Mouse (Mus musculus) limb, embryonic 12.5 days (tissue): ENCODE data around the gene Ints5. TPM values are rescaled to one million over a fixed set of nuclear protein-coding genes. Genes with fewer than 3 reads are reported as not detected.

Source experiments
- ATAC-seq: fragments of 200-750 bp; cut with Nextera tagmentation; 2 replicates; pipeline ENCODE4 v1.8.0; 2017; ENCODE audit warnings: low read depth, moderate TSS enrichment; ENCODE audit not compliant: insufficient number of reproducible peaks, insufficient read depth, low FRiP score, low TSS enrichment
- H3K27ac ChIP-seq: fragments of 300-500 bp; sonication (generic); 2 replicates; pipeline ENCODE4 v1.5.1; 2016; ENCODE audit warnings: mild to moderate bottlenecking, moderate library complexity
- H3K27me3 ChIP-seq: fragments of 300-500 bp; sonication (generic); 2 replicates; pipeline ENCODE4 v1.6.1; 2016; ENCODE audit warnings: mild to moderate bottlenecking, moderate library complexity
- H3K36me3 ChIP-seq: fragments of 300-500 bp; sonication (generic); 2 replicates; pipeline ENCODE4 v1.6.1; 2016; ENCODE audit warnings: mild to moderate bottlenecking, moderate library complexity
- H3K4me1 ChIP-seq: fragments of 300-500 bp; sonication (generic); replicated peaks from 2 replicates; pipeline ENCODE4 v1.6.1; 2016
- H3K4me2 ChIP-seq: fragments of 300-500 bp; sonication (generic); 2 replicates; pipeline ENCODE4 v1.6.1; 2016; ENCODE audit warnings: mild to moderate bottlenecking, moderate library complexity
- H3K4me3 ChIP-seq: fragments of 300-500 bp; sonication (generic); replicated peaks from 2 replicates; pipeline ENCODE4 v1.5.1; 2016; ENCODE audit warnings: mild to moderate bottlenecking
- H3K9ac ChIP-seq: fragments of 300-500 bp; sonication (generic); replicated peaks from 2 replicates; pipeline ENCODE4 v1.6.1; 2016; ENCODE audit warnings: mild to moderate bottlenecking, moderate library complexity
- H3K9me3 ChIP-seq: fragments of 300-500 bp; sonication (generic); 2 replicates; pipeline ENCODE4 v1.6.1; 2016; ENCODE audit warnings: mild to moderate bottlenecking, moderate library complexity
- WGBS: fragments of 180-500 bp; shearing (Covaris S2); methylation state at CpG from one replicate; pipeline ENCODE4 v1.1.7; 2016; 5-methylcytosine and 5-hydroxymethylcytosine counted together
- polyA plus RNA-seq: library from polyadenylated mRNA; unstranded; fragments of >200 nt; fragmentation: Nextera tagmentation; extraction: Ambion mirVana; gene quantifications from 2 replicates; pipeline ENCODE4 v1.2.1, GENCODE M21; 2016

Gene Ints5
- polyA plus RNA-seq, 1 experiment from 2014 or later = 48.9 TPM

DNA sequence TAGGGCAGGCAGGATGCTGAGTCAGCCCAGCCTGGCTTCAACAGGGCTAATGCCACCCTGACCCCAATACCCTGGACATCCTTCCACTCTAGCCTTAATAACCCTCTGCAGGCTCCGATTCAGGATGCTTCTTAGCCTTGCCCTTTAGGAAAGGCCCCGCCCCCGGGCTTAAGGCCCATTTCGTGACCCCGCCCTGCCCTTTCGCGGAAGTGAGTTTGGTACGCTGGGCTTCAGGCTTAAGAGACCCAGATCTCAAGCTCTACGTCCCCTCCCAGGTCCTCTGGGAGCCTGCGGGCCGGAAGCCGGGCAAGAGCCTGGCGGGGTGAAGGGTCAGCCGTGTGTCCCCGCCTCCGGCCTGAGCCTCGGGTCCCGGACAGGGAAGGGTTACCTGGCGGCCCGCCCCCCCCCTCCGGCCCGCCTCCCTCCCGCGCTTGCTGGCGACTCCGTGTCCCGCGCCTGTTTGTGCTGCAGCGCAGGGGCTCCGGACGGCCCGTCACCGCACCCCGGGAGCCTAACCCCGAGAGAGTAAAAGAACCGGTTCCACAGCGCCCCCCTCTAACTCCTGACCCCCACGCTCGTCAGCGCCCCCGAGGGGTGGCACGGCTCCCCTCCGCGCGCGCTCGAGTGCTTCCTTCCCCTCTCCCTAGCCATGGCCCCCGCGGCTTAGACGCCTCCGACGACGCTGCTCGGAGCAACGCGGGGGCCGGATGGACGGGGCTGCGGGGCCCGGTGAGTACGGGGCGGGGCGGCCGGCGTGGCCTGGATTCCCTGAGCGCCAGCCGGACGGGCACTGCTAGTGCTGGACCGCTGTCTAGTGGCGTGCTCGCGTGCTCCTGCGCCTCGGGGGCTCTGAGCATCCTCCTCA, 36.7 kb downstream of the Ints5 start, which contains the start of the genes Rom1 and Eml3:
TSS of gene Rom1 (minus strand) at position 133 of the 865 bp plus-strand sequence.
TSS of gene Eml3 (plus strand) at position 329 of the 865 bp plus-strand sequence.
- ATAC-seq = peak; percentile 67
- H3K36me3 ChIP-seq = peaks cover 52% of the 10 kb centered on the region
- peaks cover 17% of the 10 kb centered on the region for H3K4me1 ChIP-seq
- WGBS = 1% methylated on average over 58 of the region's 74 CpGs
- H3K27ac ChIP-seq = peak within 1 kb of the TSS; percentile 83
- H3K9me3 ChIP-seq = no peaks in the 10 kb centered on the region
- no peaks in the 10 kb centered on the region for H3K27me3 ChIP-seq
- H3K4me3 ChIP-seq = peak within 1 kb of the TSS; percentile 80
- H3K9ac ChIP-seq = peak within 1 kb of the TSS; percentile 87
- H3K4me2 ChIP-seq = peak within 1 kb of the TSS; percentile 73

DNA sequence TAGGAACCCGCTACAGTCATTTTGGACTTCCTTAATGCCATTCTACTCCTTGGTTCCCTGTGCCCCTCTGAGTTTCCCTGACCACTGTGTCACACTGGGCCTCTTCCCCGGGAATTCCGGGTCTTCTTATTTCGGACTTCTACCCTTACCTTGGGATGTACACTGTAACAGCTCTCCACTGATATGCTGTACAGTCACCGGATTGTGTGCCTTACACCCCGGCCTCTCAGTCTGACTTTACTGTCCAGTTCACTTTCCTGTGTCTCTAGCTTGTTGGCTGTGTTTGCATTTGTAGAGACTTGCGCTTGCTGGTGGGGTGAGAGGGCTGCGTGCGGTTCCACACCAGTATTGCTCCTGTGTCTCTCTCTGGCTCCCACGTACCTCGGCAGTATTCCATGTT, 37.3 kb downstream of the Ints5 start:
- H3K27ac ChIP-seq = peak overlapping the region; percentile 83
- no peak; the same call in 1 of the 2 replicates for ATAC-seq
- 8% methylated on average over 11 of the region's 11 CpGs for WGBS

DNA sequence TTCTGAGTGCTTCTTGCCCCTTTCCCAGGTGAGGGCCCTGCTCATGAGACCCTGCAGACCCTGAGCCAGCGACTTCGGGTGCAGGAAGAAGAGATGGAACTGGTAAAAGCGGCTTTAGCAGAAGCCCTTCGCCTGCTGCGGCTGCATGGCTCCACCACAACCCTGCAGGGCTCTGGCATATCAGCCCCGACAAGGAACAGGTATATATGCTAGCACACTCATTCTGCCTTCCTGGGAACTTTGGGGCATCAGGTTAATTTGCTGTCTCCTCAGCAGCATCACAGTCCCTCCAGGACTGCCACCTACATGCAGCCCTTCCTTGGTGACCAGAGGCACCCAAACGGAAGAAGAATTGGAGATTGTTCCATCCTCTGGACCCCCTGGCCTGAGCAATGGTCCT, 38.0 kb downstream of the Ints5 start:
- ATAC-seq = no peak
- Histone ChIP-seq H3K36me3 (peaks cover 58% of the 10 kb centered on the region), H3K9ac (peak overlapping the region; percentile 87), H3K27me3 (no peaks in the 10 kb centered on the region), H3K9me3 (no peaks in the 10 kb centered on the region), H3K27ac (no peak overlapping the region), H3K4me3 (peak overlapping the region; percentile 80), H3K4me2 (peak overlapping the region; percentile 73), H3K4me1 (peaks cover 17% of the 10 kb centered on the region)
- 78% methylated on average over 7 of the region's 7 CpGs for WGBS

More for the DNA sequence above, 37.3 kb downstream of the Ints5 start:
- H3K36me3 ChIP-seq = peaks cover 58% of the 10 kb centered on the region
- no peaks in the 10 kb centered on the region for H3K9me3 ChIP-seq
- H3K4me2 ChIP-seq = peak overlapping the region; percentile 73
- H3K9ac ChIP-seq = peak overlapping the region; percentile 87
- H3K4me1 ChIP-seq = peaks cover 17% of the 10 kb centered on the region
- peak overlapping the region; percentile 80 for H3K4me3 ChIP-seq
- no peaks in the 10 kb centered on the region for H3K27me3 ChIP-seq

DNA sequence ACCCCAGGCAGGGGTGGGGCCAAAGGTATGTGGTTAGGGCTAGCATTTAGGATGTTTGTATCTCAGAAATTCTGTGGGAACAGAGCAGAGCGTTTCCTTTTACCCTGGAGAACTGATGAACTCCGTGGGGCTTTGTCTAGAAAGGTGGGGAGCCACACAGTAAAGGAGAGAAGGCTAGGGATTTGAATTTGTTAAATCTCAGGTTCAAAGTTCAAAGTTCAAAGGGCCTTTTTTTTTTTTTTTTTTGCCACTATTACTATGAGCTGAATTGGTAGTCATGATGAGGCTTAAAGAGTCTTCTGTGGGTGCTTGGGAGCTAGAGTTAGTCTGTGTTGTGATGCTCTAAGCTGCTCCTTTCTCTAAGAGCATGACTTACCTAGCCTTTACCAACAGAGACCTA, 43.9 kb downstream of the Ints5 start:
- Histone ChIP-seq H3K9me3 (no peaks in the 10 kb centered on the region), H3K4me1 (peaks cover 10% of the 10 kb centered on the region), H3K27me3 (no peaks in the 10 kb centered on the region), H3K9ac (no peak overlapping the region), H3K36me3 (peaks cover 77% of the 10 kb centered on the region), H3K4me3 (no peak overlapping the region), H3K4me2 (no peak overlapping the region), H3K27ac (no peak overlapping the region)
- WGBS = 80% methylated on average over 2 of the region's 2 CpGs
- no peak for ATAC-seq

DNA sequence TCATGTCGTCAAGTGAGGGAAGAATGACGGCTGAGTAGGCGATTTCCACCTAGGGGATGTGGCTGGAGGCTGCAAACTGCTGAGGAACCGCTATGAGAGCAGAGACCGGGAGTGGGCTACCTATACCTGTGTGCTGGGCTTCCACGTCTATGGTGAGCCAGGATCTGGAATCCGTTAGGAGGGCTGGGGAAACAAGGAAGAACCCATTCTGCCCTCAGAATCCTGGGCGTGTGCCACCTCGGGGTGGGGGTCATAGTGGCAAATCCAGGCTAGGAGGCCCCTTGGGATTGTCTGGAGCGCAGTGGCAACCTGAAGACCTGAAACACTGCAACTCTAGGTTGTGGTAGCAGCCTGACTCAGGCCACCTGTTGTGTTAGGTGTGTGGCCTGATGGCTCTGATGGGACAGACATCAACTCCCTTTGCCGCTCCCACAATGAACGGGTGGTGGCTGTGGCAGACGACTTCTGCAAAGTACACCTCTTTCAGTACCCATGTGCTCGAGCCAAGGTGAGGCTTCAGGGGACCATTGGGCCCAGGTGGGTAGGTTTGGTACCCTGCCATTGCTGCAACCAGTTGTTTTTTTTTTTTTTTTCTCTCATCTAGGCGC, 47.8 kb downstream of the Ints5 start:
- H3K27ac ChIP-seq = peak overlapping the region; percentile 99

DNA sequence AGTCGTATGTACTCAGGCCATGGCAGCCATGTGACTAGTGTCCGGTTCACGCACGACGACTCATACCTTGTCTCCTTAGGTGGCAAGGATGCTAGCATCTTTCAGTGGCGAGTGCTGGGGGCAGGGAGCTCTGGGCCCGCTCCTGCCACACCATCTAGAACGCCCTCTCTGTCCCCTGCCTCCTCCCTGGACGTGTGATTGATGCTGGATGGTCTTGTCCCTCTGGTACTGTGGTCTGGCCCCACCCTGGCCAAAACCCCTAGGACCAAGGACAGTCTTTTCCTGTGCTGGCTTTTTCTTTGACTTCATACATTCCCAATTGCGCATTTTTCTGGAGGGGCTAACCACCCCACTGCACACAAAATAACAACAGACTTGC, 48.3 kb downstream of the Ints5 start:
- 31% methylated on average over 10 of the region's 10 CpGs for WGBS
- H3K4me1 ChIP-seq = peaks cover 34% of the 10 kb centered on the region
- H3K27ac ChIP-seq = peak overlapping the region; percentile 99
- peak overlapping the region; percentile 98 for H3K9ac ChIP-seq
- H3K27me3 ChIP-seq = no peaks in the 10 kb centered on the region
- no peaks in the 10 kb centered on the region for H3K9me3 ChIP-seq
- H3K4me3 ChIP-seq = peak overlapping the region; percentile 74
- peak; percentile 23 for ATAC-seq
- H3K36me3 ChIP-seq = peaks cover 71% of the 10 kb centered on the region
- H3K4me2 ChIP-seq = peak overlapping the region; percentile 66

More for the DNA sequence above, 47.8 kb downstream of the Ints5 start:
- Histone ChIP-seq H3K9me3 (no peaks in the 10 kb centered on the region), H3K27me3 (no peaks in the 10 kb centered on the region), H3K36me3 (peaks cover 71% of the 10 kb centered on the region), H3K4me2 (peak overlapping the region; percentile 66), H3K9ac (peak overlapping the region; percentile 98; the same call in 1 of the 2 replicates), H3K4me1 (peaks cover 34% of the 10 kb centered on the region), H3K4me3 (peak overlapping the region; percentile 74)
- WGBS = 77% methylated on average over 15 of the region's 15 CpGs
- ATAC-seq = no peak

DNA sequence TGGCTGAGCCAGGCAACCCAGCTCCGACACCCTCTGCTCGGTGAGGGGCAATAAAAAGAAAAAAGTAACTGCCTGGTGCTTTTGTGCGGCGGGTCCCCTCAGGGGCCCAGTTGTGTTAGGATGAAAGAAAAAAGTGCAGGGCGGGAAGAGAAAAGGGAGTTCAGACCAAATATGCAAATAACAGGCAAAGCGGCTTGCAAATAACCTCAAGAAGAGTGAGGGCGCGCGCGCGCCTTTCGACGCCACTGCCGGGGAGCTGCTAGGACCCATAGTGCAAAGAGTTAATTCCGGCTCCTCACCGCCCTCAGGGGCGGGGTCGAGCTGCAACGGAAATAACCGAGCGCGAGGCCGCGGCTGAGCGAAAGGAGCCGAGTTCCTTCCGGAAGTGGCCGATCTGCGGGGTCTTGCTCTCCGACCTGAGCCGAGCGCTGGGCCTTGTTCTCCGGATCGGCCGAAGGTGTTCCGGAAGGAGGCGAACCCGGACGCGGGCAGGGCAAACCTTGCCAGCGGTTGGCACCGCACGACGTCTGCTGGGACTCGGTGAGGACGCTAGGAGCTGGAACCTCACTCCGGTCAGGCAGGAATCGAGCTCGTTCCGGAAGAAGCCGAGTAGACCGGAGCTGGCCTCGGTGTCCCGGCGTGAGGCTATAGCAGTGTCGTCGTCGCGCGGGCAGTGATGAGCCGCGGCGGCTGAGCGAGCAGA, 48.9 kb downstream of the Ints5 start, which contains the start of gene Mta2:
TSS of gene Mta2 (plus strand) at position 361 of the 703 bp plus-strand sequence.
- Histone ChIP-seq H3K9ac (peak within 1 kb of the TSS; percentile 98), H3K27ac (peak within 1 kb of the TSS; percentile 99), H3K27me3 (no peaks in the 10 kb centered on the region), H3K4me1 (peaks cover 34% of the 10 kb centered on the region), H3K4me2 (peak within 1 kb of the TSS; percentile 66), H3K4me3 (peak within 1 kb of the TSS; percentile 74), H3K36me3 (peaks cover 71% of the 10 kb centered on the region), H3K9me3 (no peaks in the 10 kb centered on the region)
- peak; percentile 93 for ATAC-seq
- WGBS = under 1% methylated on average over 64 of the region's 64 CpGs

DNA sequence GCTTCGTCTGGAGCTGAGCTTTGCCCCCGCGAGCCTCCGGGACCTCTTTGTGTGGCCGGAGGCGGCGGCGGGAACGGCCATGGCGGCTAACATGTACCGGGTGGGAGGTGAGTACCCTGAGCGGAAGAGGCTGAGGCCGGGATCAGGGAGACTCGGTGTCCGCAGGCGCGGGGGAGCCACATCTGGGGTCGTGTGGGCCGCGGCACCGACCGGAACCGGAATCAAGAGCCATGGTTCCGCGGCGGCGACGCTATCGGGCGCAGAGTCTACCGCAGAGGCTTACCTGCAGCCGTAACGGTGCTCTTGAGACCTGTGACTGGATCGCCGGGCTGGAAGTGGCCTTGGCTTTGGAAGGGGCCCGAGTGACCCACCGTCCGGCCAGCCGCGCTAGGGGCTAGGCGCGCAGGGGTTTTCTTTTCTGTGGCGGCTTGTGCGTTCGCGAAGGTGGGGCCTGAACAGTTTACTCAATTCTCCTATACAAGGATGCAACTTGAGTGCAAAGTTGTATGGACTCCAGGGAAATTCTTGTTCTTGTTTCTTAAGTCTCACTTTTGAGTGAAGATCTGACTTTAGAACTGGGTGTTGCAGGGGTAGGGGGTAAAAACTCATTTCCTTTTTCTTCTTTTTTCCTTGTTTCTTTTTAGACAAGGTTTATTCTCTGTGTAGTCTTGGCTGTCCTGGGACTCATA, 49.6 kb downstream of the Ints5 start:
- H3K9ac ChIP-seq = peak overlapping the region; percentile 98
- H3K4me3 ChIP-seq = peak overlapping the region; percentile 74
- no peaks in the 10 kb centered on the region for H3K27me3 ChIP-seq
- H3K36me3 ChIP-seq = peaks cover 70% of the 10 kb centered on the region
- WGBS = under 1% methylated on average over 46 of the region's 46 CpGs
- H3K9me3 ChIP-seq = no peaks in the 10 kb centered on the region
- peak overlapping the region; percentile 99 for H3K27ac ChIP-seq
- peak overlapping the region; percentile 66 for H3K4me2 ChIP-seq
- peak; percentile 39 for ATAC-seq
- H3K4me1 ChIP-seq = peaks cover 34% of the 10 kb centered on the region

DNA sequence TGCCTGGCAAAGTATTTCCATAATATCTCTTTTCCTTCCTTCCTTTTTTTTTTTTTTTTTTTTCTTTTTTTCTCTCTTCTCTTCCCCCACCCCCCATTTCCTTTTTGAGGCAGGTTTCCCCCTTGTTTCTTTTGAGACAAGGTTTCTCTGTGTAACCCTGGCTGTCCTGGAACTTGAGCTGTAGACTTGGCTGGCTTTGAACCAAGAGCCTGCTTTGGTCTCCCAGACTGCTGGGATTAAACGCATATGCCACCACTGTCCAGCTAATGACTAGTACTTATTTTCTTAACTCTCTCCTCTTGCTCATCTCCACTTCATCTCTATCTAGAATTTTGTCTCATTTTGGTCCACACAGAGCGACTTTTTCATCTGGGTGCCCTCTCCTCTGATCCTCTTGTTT, 50.2 kb downstream of the Ints5 start:
- 75% methylated on average over 2 of the region's 2 CpGs for WGBS
- H3K9me3 ChIP-seq = no peaks in the 10 kb centered on the region
- peaks cover 34% of the 10 kb centered on the region for H3K4me1 ChIP-seq
- H3K36me3 ChIP-seq = peaks cover 71% of the 10 kb centered on the region
- no peak for ATAC-seq
- peak overlapping the region; percentile 99; the same call in 1 of the 2 replicates for H3K27ac ChIP-seq
- H3K4me3 ChIP-seq = peak overlapping the region; percentile 74
- H3K9ac ChIP-seq = peak overlapping the region; percentile 98
- H3K4me2 ChIP-seq = peak overlapping the region; percentile 66
- no peaks in the 10 kb centered on the region for H3K27me3 ChIP-seq

DNA sequence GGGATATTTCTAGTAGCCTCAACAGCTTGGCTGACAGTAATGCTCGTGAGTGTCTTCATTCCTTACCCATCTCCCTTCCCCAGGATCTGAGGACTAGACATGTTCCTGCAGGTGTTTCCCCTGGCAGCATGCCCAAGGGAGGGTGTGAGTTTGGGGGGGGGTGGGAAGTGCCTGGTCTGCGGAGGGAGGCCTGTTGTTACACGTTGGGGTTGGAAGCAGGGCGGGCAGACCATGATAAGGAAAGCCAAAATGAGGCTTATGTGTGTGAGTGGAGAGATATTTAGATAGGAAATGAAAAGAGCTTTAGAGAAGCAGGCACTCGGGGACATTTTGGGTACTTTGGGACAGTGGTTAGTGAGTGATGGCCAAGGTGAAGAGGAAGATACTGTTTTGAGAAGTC, 51.3 kb downstream of the Ints5 start:
- peak overlapping the region; percentile 66 for H3K4me2 ChIP-seq

More for the DNA sequence above, 51.3 kb downstream of the Ints5 start:
- WGBS = 69% methylated on average over 5 of the region's 5 CpGs
- H3K9me3 ChIP-seq = no peaks in the 10 kb centered on the region
- peak overlapping the region; percentile 74 for H3K4me3 ChIP-seq
- H3K9ac ChIP-seq = peak overlapping the region; percentile 47
- H3K4me1 ChIP-seq = peaks cover 34% of the 10 kb centered on the region
- H3K36me3 ChIP-seq = peaks cover 71% of the 10 kb centered on the region
- ATAC-seq = no peak
- H3K27me3 ChIP-seq = no peaks in the 10 kb centered on the region
- H3K27ac ChIP-seq = no peak overlapping the region
